Mouse (Mus musculus) B cell, adult 2 months (primary cell): ENCODE measurements around the gene Scarf1.
A peak's percentile ranks its signal among the peaks of the same experiment; 100 is the strongest.

Experiments
- DNase-seq, 2 experiments: peaks; one replicate each; pipeline ENCODE4 v3.0.0; 2022

Gene Scarf1

DNA sequence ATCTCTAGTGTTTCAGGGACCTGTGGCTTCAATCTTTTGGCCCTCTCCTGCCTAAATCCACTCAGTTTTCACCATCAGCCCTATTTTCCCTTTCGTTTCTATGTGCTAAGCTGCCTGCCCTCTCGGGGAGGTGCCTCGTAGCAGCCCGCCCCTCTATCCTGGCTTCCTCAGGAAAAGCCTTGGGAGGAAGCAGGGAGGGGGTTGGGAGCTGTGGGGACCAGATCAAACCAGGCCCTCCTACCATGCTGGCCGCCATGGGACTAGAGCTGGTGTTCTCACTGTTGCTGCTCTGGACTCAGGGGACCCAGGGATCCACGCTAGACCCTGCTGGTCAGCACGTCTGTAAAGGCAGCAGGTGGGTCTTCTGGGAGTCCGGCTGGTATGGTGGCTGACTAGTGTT lies at the start of gene Scarf1:
Scarf1 (plus strand) TSS at position 205 of the 400 bp plus-strand sequence.
- DNase-seq, result no peak

DNA sequence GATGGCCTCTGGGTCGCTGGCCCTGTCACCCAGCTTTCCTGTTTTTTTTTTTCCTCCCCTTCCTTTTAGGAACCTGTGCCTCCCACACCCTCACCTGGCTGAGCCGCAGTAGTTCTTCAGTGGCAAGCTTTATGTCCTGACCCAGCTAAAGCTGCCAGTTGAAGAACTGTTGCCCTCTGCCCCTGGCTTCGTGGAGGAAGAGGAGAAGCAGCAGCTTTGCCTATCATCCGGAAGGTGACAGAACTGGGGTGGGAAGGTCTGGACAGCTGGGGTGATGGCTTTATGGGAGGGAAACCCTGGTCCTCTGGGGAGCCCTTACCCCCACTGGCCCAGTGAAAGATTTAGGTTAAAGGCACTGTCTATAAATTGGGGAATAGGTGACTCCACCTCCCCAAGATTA lies 49.7 kb upstream of the Scarf1 start:
- DNase-seq, result no peak

DNA sequence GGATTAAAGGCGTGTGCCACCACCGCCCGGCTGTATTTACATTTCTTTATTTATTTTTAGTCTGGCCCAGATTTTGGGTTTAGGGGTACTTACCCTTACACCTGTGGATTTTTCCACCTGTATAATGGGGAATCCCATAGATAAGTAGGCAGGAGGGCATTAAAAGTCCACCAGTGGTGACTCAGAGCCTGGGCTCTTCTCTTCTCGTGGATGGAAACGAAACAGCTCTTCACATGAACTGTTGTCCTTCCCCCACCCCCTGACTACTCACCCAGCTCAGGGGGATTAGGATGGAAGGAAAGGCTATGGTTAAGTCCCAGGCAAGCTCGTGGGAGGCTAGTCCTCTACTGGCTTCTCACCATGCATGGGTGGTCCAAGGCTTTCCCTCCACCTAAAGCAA lies 48.9 kb upstream of the Scarf1 start:
- no peak for DNase-seq

DNA sequence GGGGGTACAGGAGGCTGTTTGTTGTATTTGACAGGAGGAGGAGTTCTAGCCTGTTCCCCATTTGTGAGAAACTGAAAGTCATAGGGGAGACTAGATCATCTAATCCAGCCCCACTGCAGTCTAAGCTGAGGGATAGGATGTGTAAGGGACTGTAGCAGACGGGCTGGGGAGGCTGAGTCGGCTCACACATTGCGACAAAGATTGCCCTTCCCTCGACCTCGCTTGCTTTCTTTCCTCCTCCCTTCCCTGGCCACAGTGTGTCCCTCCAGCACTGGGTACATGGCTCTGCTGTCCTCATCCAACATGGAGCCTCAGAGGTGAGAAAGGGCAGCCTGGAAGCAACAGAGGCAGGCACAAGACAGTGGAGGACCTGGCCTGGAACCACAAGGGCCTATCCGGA lies 48.3 kb upstream of the Scarf1 start:
- no peak for DNase-seq

DNA sequence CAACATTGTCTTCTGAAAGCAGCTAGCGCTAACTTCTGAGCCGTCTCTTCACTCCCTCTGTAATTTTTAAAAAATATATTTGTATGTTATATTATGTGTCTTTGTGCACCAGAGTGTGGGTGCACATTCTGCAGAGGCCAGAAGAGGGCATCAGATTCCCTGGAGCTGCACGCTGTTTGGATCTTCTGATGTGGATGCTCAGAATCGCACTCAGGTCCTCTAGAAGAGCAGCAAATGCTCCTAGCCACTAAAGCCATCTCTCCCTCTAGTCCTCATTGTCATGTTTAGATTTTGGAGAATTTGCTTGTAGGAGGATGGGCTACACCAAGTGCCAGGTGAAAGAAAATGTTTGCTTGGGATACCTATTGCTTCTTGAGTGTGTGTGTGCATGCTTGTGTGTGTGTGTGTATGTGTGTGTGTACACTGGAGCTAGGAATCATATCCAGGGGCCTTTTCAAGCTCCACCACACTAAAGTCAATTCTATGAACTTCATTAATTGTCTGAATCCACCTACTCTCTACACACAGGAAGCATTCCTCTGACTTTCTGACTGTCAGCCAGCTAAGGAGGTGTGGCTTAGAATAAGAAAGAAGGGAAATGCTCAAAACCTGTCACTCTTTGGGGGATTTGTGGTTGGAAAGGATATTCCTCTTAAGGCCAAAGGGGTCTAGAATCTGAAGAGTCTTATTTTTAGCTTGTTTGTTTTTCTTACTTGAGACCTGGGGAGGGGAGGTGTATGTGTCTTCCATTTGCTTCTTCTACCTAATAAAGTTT lies 46.4 kb upstream of the Scarf1 start:
- DNase-seq, result peak; percentile 54 to 58

DNA sequence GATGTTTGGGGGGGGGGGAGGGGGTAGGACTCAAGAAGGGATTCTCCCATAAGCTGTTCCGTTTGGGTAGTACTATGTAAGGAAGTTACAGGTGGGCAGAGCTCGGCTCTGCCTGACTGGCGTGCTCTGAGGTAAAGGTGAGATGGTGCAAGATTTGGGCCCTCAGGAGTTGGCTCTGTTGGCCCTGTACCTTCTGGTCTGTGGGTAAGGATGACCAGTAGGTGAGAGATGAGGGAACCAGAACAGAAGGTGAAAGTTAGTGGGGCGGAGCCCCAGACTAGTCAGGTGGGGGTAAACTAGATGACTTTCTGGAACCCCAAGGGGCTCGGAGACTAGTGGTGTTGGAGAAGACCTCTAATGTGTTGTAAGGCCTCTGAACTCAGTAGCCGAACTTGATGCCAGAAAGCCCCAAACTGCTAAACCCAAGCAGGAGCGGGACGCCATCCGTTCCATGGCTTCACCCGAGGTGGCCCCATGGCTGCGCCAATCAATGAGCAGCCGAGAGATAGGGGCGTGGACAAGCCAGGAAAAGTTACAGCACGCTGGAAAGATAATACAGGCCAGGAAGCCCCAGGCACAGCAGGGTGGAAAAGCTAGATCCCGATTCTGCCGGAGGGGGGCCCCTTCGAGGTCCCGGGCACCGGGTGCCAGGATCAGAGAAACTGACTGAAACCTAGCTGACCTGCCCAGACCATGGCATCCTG lies 45.7 kb upstream of the Scarf1 start:
- peak; percentile 36 to 45 for DNase-seq

DNA sequence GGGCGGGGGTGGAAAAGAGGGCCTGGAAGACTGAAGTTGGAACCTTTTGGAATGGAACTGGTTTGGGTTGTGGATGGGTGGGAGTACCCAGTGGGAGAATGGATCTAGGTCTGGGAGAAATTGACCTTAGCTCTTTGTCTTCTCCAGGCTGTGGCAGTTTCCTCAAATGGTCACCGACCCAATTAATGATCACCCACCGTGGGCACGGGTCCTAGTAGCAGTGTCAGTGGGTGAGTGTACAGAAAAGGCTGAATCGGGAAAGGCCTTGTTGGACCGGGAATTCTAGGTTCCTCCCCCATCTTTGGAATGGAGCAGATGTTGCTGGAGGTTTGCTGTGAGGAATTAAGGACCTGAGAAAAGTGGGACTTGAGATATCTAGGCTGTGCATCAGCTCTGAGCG lies 44.9 kb upstream of the Scarf1 start:
- DNase-seq, result no peak

DNA sequence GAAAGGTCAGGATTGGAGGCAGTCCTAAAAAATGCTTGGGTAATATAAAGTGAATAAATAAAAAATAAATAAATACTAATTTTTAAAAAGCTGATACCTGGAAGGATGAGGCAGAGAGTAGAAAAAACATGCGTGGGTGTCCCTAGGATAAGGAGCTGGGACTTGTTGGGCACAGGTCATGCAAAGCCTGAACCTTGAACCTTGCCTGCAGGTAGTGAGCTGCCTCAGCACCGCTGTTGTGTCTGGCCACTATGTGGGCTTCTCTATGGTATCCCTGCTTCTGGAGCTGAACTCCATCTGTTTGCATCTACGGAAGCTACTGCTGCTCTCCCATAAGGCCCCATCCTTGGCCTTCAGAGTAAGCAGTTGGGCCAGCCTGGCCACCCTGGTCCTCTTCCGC lies 44.1 kb upstream of the Scarf1 start:
- no peak for DNase-seq

DNA sequence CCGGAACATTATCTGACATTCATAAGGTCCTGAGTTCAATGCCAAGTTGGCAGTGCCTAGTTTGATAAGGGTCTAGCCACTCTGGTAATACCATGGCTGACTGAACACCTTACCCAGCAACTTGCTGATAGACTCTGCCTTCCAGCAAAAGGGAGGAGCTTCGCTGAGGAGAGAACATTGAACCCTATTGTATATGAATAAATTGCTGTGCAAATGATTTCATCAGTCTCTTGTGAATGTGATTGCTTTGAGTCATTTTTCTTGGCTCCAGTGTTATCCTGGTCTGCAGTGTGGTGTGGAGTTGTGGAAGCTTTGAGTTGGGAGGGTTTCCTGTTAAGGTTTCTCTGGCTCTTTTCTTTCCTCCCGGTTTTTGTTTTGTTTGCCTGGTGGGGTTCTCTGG lies 42.7 kb upstream of the Scarf1 start:
- DNase-seq, result no peak

DNA sequence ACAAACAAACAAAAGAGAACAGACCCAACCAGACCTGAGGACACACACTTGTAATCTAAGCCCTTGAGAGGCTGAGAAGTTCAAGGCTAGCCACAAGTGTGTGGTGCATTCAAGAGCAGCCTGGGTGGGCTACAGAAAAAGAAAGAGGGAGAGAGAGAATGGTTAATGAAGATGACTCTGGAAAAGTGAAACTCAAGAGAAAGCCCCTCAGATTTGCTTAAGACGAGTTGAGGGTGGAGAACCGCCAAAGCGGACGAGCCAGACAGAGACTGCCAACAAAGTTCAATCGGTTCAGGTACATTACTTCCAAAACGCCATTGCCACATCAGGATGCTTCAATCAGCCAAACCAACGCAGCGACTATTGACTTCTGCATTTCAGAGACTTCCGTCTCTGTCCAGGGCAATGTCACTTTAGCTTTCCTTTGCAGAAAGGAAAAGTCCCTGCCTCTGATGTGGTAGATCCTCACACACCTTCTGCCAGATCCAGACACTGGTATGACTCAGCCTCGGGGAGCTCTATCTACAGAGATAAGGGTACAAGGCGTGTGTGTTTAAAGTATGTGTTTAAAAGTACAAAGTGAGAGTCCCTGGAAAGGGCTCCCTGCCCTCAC lies 40.8 kb upstream of the Scarf1 start:
- DNase-seq, result no peak

DNA sequence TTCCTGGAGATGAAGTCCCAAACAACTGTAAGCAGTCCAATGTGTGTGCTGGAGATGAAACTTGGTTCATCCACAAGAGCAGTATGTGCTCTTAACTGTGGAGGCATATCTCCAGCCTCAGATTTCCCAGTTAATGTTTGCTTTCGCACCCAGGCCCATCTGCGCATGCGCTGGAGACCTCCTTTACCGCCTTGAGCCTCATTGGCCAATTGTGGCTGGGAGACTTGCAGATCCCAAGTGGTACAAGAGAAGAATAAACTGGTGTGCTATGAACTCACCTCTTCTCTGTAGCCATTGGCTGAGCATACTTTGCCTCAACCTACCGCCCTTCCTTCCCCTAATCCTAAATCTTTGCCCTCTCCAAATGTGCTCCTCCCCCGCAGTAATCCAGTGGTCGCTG lies 40.0 kb upstream of the Scarf1 start:
- no peak for DNase-seq

DNA sequence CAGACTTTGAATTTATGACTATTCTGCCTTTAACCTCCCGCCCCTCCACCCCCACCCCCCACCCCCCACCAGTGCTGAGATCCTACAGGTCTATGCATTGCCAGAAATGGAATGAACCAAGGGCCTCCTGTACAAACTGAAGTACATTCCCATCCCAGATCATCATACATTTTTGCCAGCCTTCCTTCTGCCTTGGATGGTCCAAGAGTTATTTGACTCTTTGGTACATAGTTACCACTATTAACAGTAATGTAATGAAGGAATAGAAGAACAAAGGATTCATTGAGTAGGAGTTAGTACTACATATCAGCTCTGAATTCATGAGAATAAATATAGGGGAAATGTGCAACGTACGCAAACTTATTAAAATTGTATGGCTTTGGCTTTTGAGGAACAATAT lies 27.1 kb upstream of the Scarf1 start:
- no peak for DNase-seq

DNA sequence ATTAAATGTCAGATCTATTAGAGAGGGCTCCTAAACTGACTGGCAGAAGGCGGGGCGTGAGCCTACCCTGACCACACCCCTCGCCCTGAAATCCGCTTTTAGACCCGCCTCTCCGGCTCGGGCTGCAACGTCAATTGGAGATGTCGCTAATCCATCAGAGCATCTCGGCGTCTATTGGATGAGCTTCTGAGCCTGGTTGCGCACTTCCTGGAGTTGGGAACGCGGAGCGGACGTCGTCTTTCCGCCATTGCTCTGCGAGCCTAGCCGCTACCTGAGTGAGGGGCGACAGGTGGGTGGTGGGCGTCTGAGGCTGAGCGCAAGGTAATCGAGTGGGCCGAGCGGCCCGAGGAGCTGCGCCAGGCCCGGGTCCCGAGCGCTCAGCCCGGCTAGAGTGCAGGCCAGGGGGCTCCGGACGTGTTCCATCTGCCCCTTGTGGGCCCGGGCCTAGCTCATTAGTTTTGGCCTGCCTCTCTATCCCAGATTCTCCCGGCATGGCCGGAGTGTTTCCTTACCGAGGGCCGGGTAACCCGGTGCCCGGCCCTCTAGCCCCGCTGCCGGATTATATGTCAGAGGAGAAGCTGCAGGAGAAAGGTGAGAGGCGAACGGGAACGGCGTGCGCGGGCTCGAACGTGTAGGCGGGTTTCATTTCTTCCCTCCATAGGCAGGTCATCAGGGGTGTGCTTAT lies 26.6 kb upstream of the Scarf1 start, which contains the start of gene Prpf8:
Prpf8 (plus strand) TSS at position 216 of the 685 bp plus-strand sequence.
- peak; percentile 96 to 97 for DNase-seq

DNA sequence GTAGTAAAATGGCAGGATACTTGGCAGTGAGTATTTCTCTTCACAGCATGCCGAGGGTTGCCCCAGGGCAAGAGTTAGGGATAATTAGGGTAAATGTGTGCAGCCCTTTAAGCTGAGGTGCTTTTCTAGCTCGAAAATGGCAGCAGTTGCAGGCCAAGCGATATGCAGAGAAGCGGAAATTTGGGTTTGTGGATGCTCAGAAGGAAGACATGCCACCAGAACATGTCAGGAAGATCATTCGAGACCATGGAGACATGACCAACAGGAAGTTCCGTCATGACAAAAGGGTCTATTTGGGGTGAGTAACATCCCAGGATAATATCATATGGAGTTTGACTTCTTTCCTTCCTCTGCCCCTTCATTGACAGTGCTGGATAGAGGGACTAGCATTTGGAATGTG lies 25.8 kb upstream of the Scarf1 start:
- DNase-seq, result no peak

DNA sequence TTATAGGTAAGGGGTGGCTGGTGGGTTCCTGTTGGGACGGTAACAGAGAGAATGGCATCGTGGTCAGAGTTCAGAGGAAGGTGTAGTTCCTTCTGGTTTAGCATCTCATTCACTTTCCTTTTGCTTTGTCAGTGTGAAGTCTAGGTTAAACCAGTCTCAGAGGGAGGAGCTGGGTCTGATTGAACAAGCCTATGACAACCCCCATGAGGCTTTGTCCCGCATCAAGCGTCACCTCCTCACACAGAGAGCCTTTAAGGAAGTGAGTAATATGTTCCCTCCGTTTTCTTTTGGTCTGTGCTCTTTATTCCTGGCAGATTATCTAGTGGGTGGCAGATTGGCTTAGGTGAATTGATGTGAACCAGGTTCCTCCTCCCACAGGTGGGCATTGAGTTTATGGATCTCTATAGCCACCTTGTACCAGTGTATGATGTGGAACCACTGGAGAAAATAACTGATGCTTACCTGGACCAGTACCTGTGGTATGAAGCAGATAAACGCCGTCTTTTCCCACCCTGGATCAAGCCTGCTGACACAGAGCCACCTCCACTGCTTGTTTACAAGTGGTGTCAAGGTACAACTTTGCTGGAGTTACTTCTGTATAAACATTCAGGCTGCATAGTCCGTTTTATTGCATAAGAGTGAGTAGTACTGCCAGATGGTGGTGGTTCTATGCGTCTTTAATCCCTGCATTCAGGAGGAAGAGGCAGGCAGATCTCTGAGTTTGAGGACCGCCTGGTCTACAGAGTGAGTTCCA lies 18.9 kb upstream of the Scarf1 start:
- DNase-seq, result no peak

DNA sequence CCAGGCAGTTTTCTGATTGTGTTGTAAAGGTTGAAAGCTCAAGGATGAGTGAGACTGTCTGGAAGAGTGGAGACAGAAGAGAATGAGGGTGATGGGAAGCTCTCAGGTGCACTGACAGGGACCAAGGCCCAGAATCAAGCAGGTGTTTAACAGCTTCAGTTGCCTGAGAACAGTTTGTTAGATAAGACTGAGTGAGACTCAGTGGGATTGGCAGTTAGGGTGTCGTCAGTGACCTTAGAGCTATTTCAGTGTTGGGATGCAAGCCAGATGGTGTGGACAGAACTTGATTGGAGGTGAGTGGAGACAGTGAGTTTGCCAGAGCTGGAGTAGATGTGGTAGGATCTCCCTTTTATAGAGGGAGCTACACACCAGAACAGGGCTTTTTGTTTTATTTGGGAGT lies 15.2 kb upstream of the Scarf1 start:
- no peak for DNase-seq

DNA sequence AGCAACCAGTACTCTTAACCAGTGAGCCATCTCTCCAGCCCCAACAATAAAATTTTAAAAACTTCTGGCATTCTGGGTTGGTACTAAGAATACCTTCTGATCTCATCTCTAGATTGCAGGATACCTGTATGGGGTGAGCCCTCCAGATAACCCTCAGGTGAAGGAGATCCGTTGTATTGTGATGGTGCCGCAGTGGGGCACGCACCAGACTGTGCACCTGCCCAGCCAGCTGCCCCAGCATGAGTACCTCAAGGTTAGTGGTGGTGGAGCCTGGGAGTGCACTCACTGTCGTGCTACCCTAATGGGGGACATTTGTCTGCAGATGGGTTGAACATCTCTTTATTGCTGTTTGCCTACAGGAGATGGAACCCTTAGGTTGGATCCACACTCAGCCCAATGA lies 5.2 kb upstream of the Scarf1 start:
- DNase-seq, result no peak

DNA sequence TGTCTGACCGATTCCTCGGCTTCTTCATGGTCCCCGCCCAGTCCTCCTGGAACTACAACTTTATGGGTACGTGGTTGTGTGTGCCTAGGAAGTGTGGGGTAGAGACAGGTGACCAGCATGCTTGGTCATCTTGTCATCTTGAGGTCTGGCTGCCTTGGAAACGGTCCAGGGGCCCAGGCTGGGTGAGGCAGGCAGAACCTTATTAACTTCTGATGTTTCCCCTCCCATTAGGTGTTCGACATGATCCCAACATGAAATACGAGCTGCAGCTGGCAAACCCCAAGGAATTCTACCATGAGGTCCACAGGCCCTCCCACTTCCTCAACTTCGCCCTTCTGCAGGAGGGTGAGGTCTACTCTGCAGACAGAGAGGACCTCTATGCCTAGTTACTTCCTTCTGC lies 4.4 kb upstream of the Scarf1 start:
- no peak for DNase-seq

DNA sequence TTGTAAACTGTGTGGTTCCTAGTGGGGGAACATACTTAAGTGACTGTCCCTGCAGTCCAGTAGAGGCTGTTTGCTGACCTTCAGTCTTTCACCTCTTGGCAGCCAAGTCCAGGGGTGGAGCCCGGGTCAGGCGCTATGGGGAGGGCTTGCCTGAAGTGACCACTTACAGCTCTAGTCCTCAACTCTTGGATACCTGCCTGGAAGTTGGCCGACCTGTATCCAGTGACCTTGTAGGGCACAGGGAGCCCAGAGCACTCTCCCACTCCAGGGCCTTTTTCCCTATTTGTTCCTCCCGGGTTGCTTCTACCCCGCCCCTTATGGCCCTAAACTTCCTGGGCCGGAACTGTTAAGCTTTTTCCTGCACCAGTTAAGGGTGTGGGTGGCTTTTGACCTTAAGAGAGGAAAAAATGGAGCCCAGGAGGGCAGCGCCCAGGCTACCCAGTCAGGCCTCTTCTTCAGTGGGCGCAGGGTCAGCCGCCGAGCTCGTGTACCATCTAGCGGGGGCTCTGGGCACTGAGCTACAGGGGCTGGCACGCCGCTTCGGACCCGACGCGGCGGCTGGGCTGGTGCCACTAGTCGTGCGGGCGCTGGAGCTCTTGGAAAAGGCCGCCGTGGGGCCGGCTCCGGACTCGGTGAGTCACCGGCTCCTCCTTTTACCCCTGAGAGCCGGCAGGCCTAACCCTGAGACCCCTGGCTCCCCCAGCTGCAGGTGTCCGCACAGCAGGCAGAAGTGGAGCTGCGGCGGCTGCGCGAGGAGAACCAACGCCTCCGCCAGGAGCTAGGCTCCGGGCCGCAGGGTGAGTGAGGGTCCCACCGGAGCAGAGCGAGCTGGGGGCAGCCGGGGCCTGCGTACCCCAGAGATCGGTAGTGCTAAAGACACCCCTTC lies 3.4 kb upstream of the Scarf1 start, which contains the start of gene Rilp:
Rilp (plus strand) TSS at position 354 of the 886 bp plus-strand sequence.
- DNase-seq, result no peak

DNA sequence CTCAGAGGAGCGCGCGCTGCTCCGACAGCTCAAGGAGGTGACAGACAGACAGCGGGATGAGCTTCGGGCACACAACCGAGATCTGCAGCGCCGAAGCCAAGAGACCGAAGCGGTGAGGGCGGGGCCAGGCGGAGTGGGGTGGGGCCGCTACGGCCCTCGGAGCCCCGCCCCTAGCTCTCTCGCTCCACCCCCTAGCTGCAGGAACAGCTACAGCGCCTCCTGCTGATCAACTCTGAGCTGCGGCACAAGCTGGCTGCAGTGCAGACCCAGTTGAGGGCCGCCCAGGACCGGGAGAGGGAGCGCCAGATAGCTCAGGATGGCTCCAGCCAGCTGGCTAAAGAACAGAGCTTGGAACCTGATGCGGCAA lies 2.7 kb upstream of the Scarf1 start:
- peak; percentile 97 to 98 for DNase-seq

DNA sequence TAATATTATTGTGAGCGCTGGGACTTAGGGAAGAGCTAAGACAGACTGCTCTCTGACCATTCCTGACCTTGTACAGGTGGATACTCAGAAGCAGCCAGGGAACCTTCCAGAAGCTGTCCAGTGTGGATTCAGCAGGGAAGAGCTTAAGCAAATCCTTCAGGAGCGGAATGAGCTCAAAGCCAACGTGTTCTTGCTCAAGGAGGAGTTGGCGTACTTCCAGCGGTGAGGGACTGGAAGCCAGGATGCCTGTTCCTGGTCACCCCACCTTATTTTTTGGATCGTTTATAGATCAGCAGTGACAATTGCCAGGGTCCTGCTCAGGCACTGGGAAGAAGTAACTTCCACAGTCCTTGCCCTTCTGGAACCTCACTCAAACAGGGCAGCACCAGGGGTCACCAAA lies 2.1 kb upstream of the Scarf1 start:
- no peak for DNase-seq
